Mouse (Mus musculus): ENCODE data around the gene Nrip1.

DNA sequence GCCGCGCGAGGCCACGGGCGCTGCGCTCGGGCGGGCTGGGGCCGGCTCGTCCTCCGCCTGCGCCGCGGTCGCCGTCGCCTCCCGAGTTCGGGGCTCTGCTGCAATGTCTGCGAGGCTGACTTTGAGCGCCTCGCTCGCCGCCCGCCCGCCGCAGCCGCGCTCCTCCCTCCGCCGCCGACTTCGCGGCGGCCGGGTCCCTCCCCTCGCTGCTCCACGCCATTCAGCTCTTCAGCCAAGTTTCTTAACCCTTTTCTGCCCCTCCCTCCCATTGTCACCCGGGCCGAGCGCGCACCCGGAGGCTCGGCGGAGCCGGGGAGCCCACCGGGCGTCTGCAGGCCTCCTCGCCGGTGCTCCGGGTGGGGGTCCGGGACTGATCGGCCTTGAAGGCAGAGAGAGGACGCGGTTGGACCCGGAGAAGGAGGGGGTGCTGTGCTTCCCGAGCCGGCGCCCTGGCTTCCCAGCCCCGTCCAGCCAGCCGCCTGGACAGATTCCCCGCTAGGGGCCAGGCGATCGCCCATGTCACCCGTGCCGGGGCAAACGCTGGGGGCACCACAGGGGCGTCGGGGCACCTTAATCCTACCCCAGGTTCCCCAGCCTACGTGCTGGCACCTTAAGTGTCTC is 576 bp downstream of the Nrip1 start:
- peak; percentile 61 for TF ChIP-seq CTCF (IDR thresholded peaks at IDR 0.05; ENCODE audit: control insufficient read depth, insufficient read depth, insufficient read length)
- TF ChIP-seq CEBPB (IDR thresholded peaks at IDR 0.05; ENCODE audit: low read depth): no peak
- TF ChIP-seq MYOG (IDR thresholded peaks at IDR 0.05; ENCODE audit: control insufficient read depth, extremely low read depth, insufficient read length): no peak
